Mouse (Mus musculus): ENCODE results near the gene Ephx1. TPM values are rescaled to one million over a fixed set of nuclear protein-coding genes. Genes with fewer than 3 reads are reported as not detected.

Gene Ephx1
- polyA plus RNA-seq, 1 experiment from 2014 or later: 16.9 TPM

- H3K4me2 ChIP-seq (ENCODE audit: low read depth, low read length): no peak overlapping the region
- H3K4me1 ChIP-seq (ENCODE audit: control insufficient read depth, insufficient read depth, low read length): no peaks in the 10 kb centered on the region
- no peaks in the 10 kb centered on the region for H3K27me3 ChIP-seq (ENCODE audit: control insufficient read depth, insufficient read depth, low read length)
- WGBS: 50% methylated on average over 3 of the region's 3 CpGs
- no peaks in the 10 kb centered on the region for H3K9me3 ChIP-seq (replicated peaks; ENCODE audit: control insufficient read depth, low read length)
- H3K27ac ChIP-seq (ENCODE audit: low read length): no peak overlapping the region
- ATAC-seq (ENCODE audit: insufficient read depth, low FRiP score): no peak
- H3K9ac ChIP-seq (ENCODE audit: low read length): no peak overlapping the region
- no peak overlapping the region for H3K4me3 ChIP-seq (replicated peaks; ENCODE audit: low read length)
- peaks cover 3% of the 10 kb centered on the region for H3K36me3 ChIP-seq (ENCODE audit: control insufficient read depth, insufficient read depth, low read length)
Measured at GRCm38 (mm10) chr1:180966542-180966941, 54.2 kb downstream of the Ephx1 start.

GRCm38 (mm10) chr1:180965786-180966185 is 54.9 kb downstream of the Ephx1 start:
- no peaks in the 10 kb centered on the region for H3K9me3 ChIP-seq (replicated peaks; ENCODE audit: control insufficient read depth, low read length)
- H3K4me3 ChIP-seq (replicated peaks; ENCODE audit: low read length): no peak overlapping the region
- H3K27ac ChIP-seq (ENCODE audit: low read length): no peak overlapping the region
- 79% methylated on average over 3 of the region's 3 CpGs for WGBS
- no peak overlapping the region for H3K9ac ChIP-seq (ENCODE audit: low read length)
- no peaks in the 10 kb centered on the region for H3K4me1 ChIP-seq (ENCODE audit: control insufficient read depth, insufficient read depth, low read length)
- no peak overlapping the region for H3K4me2 ChIP-seq (ENCODE audit: low read depth, low read length)
- ATAC-seq (ENCODE audit: insufficient read depth, low FRiP score): no peak
- H3K36me3 ChIP-seq (ENCODE audit: control insufficient read depth, insufficient read depth, low read length): peaks cover 10% of the 10 kb centered on the region
- H3K27me3 ChIP-seq (ENCODE audit: control insufficient read depth, insufficient read depth, low read length): no peaks in the 10 kb centered on the region

- no peak for ATAC-seq (ENCODE audit: insufficient read depth, low FRiP score)
- no peaks in the 10 kb centered on the region for H3K27me3 ChIP-seq (ENCODE audit: control insufficient read depth, insufficient read depth, low read length)
- 68% methylated on average over 3 of the region's 3 CpGs for WGBS
- no peak overlapping the region for H3K4me2 ChIP-seq (ENCODE audit: low read depth, low read length)
- no peak overlapping the region for H3K9ac ChIP-seq (ENCODE audit: low read length)
- no peaks in the 10 kb centered on the region for H3K9me3 ChIP-seq (replicated peaks; ENCODE audit: control insufficient read depth, low read length)
- H3K4me3 ChIP-seq (replicated peaks; ENCODE audit: low read length): no peak overlapping the region
- H3K27ac ChIP-seq (ENCODE audit: low read length): no peak overlapping the region
- H3K4me1 ChIP-seq (ENCODE audit: control insufficient read depth, insufficient read depth, low read length): no peaks in the 10 kb centered on the region
- H3K36me3 ChIP-seq (ENCODE audit: control insufficient read depth, insufficient read depth, low read length): peaks cover 23% of the 10 kb centered on the region
Measured at GRCm38 (mm10) chr1:180958797-180959196, 61.9 kb downstream of the Ephx1 start.

GRCm38 (mm10) chr1:180957989-180958388 is 62.7 kb downstream of the Ephx1 start:
- H3K9me3 ChIP-seq (replicated peaks; ENCODE audit: control insufficient read depth, low read length): no peaks in the 10 kb centered on the region

GRCm38 (mm10) chr1:180956973-180957381 is 63.7 kb downstream of the Ephx1 start:
- Histone ChIP-seq H3K27ac (ENCODE audit: low read length) (no peak overlapping the region), H3K4me2 (ENCODE audit: low read depth, low read length) (no peak overlapping the region), H3K4me1 (ENCODE audit: control insufficient read depth, insufficient read depth, low read length) (no peaks in the 10 kb centered on the region), H3K27me3 (ENCODE audit: control insufficient read depth, insufficient read depth, low read length) (no peaks in the 10 kb centered on the region), H3K9ac (ENCODE audit: low read length) (no peak overlapping the region), H3K36me3 (ENCODE audit: control insufficient read depth, insufficient read depth, low read length) (peaks cover 23% of the 10 kb centered on the region), H3K9me3 (replicated peaks; ENCODE audit: control insufficient read depth, low read length) (no peaks in the 10 kb centered on the region), H3K4me3 (replicated peaks; ENCODE audit: low read length) (no peak overlapping the region)
- ATAC-seq (ENCODE audit: insufficient read depth, low FRiP score): no peak
- 71% methylated on average over 8 of the region's 8 CpGs for WGBS

More at GRCm38 (mm10) chr1:180957989-180958388, 62.7 kb downstream of the Ephx1 start:
- Histone ChIP-seq H3K4me1 (ENCODE audit: control insufficient read depth, insufficient read depth, low read length) (no peaks in the 10 kb centered on the region), H3K36me3 (ENCODE audit: control insufficient read depth, insufficient read depth, low read length) (peaks cover 23% of the 10 kb centered on the region), H3K4me2 (ENCODE audit: low read depth, low read length) (no peak overlapping the region), H3K27me3 (ENCODE audit: control insufficient read depth, insufficient read depth, low read length) (no peaks in the 10 kb centered on the region), H3K4me3 (replicated peaks; ENCODE audit: low read length) (no peak overlapping the region), H3K9ac (ENCODE audit: low read length) (no peak overlapping the region), H3K27ac (ENCODE audit: low read length) (no peak overlapping the region)
- ATAC-seq (ENCODE audit: insufficient read depth, low FRiP score): no peak
- WGBS: 76% methylated on average over 3 of the region's 3 CpGs

GRCm38 (mm10) chr1:180956401-180956800 is 64.3 kb downstream of the Ephx1 start:
- H3K4me1 ChIP-seq (ENCODE audit: control insufficient read depth, insufficient read depth, low read length): 0 out of 2 replicates have a peak, but pooled peaks cover 4% of the 10 kb centered on the region
- no peak for ATAC-seq (ENCODE audit: insufficient read depth, low FRiP score)
- H3K4me3 ChIP-seq (replicated peaks; ENCODE audit: low read length): no peak overlapping the region
- no peak overlapping the region for H3K4me2 ChIP-seq (ENCODE audit: low read depth, low read length)
- WGBS: 88% methylated on average over 8 of the region's 8 CpGs
- H3K27me3 ChIP-seq (ENCODE audit: control insufficient read depth, insufficient read depth, low read length): no peaks in the 10 kb centered on the region
- no peak overlapping the region for H3K27ac ChIP-seq (ENCODE audit: low read length)
- H3K36me3 ChIP-seq (ENCODE audit: control insufficient read depth, insufficient read depth, low read length): peaks cover 19% of the 10 kb centered on the region
- H3K9me3 ChIP-seq (replicated peaks; ENCODE audit: control insufficient read depth, low read length): no peaks in the 10 kb centered on the region
- no peak overlapping the region for H3K9ac ChIP-seq (ENCODE audit: low read length)

- 75% methylated on average over 5 of the region's 5 CpGs for WGBS
- Histone ChIP-seq H3K4me2 (ENCODE audit: low read depth, low read length) (no peak overlapping the region), H3K36me3 (ENCODE audit: control insufficient read depth, insufficient read depth, low read length) (peaks cover 15% of the 10 kb centered on the region; the same call in 1 of the 2 replicates), H3K9me3 (replicated peaks; ENCODE audit: control insufficient read depth, low read length) (no peaks in the 10 kb centered on the region), H3K4me1 (ENCODE audit: control insufficient read depth, insufficient read depth, low read length) (0 out of 2 replicates have a peak, but pooled peaks cover 5% of the 10 kb centered on the region), H3K27me3 (ENCODE audit: control insufficient read depth, insufficient read depth, low read length) (no peaks in the 10 kb centered on the region), H3K4me3 (replicated peaks; ENCODE audit: low read length) (no peak overlapping the region), H3K9ac (ENCODE audit: low read length) (no peak overlapping the region), H3K27ac (ENCODE audit: low read length) (peak overlapping the region; percentile 87)
- 0 out of 2 replicates have a peak, but pooled peaks have one; percentile 11 for ATAC-seq (ENCODE audit: insufficient read depth, low FRiP score)
Measured at GRCm38 (mm10) chr1:180952808-180953207, 67.9 kb downstream of the Ephx1 start.

GRCm38 (mm10) chr1:180952085-180952746 is 68.5 kb downstream of the Ephx1 start:
- H3K9me3 ChIP-seq (replicated peaks; ENCODE audit: control insufficient read depth, low read length): no peaks in the 10 kb centered on the region
- H3K27ac ChIP-seq (ENCODE audit: low read length): peak overlapping the region; percentile 87
- WGBS: 40% methylated on average over 6 of the region's 6 CpGs
- ATAC-seq (ENCODE audit: insufficient read depth, low FRiP score): peak; percentile 93
- peaks cover 7% of the 10 kb centered on the region; the same call in 1 of the 2 replicates for H3K4me1 ChIP-seq (ENCODE audit: control insufficient read depth, insufficient read depth, low read length)
- no peak overlapping the region for H3K9ac ChIP-seq (ENCODE audit: low read length)
- no peak overlapping the region for H3K4me3 ChIP-seq (replicated peaks; ENCODE audit: low read length)
- no peak overlapping the region; the same call in 1 of the 2 replicates for H3K4me2 ChIP-seq (ENCODE audit: low read depth, low read length)
- peaks cover 15% of the 10 kb centered on the region; the same call in 1 of the 2 replicates for H3K36me3 ChIP-seq (ENCODE audit: control insufficient read depth, insufficient read depth, low read length)
- no peaks in the 10 kb centered on the region for H3K27me3 ChIP-seq (ENCODE audit: control insufficient read depth, insufficient read depth, low read length)

- Histone ChIP-seq H3K27me3 (ENCODE audit: control insufficient read depth, insufficient read depth, low read length) (no peaks in the 10 kb centered on the region), H3K4me2 (ENCODE audit: low read depth, low read length) (no peak overlapping the region; the same call in 1 of the 2 replicates), H3K27ac (ENCODE audit: low read length) (peak overlapping the region; percentile 94; the same call in 1 of the 2 replicates), H3K9me3 (replicated peaks; ENCODE audit: control insufficient read depth, low read length) (no peaks in the 10 kb centered on the region), H3K4me3 (replicated peaks; ENCODE audit: low read length) (no peak overlapping the region), H3K36me3 (ENCODE audit: control insufficient read depth, insufficient read depth, low read length) (peaks cover 5% of the 10 kb centered on the region), H3K9ac (ENCODE audit: low read length) (no peak overlapping the region), H3K4me1 (ENCODE audit: control insufficient read depth, insufficient read depth, low read length) (peaks cover 41% of the 10 kb centered on the region)
- WGBS: 78% methylated on average over 6 of the region's 6 CpGs
- ATAC-seq (ENCODE audit: insufficient read depth, low FRiP score): no peak
Measured at GRCm38 (mm10) chr1:180946448-180946847, 74.3 kb downstream of the Ephx1 start.

Data from stomach, embryonic 16.5 days (tissue).